Mouse (Mus musculus) thymus, postnatal 36 days (tissue): ENCODE measurements around the gene Nr2f2.

Experiments
- DNase-seq, 2 experiments: peaks; one replicate each; pipeline ENCODE4 v3.0.0; 2022; ENCODE audit warnings: mixed read lengths in 2 of 2

Nr2f2 gene

DNA sequence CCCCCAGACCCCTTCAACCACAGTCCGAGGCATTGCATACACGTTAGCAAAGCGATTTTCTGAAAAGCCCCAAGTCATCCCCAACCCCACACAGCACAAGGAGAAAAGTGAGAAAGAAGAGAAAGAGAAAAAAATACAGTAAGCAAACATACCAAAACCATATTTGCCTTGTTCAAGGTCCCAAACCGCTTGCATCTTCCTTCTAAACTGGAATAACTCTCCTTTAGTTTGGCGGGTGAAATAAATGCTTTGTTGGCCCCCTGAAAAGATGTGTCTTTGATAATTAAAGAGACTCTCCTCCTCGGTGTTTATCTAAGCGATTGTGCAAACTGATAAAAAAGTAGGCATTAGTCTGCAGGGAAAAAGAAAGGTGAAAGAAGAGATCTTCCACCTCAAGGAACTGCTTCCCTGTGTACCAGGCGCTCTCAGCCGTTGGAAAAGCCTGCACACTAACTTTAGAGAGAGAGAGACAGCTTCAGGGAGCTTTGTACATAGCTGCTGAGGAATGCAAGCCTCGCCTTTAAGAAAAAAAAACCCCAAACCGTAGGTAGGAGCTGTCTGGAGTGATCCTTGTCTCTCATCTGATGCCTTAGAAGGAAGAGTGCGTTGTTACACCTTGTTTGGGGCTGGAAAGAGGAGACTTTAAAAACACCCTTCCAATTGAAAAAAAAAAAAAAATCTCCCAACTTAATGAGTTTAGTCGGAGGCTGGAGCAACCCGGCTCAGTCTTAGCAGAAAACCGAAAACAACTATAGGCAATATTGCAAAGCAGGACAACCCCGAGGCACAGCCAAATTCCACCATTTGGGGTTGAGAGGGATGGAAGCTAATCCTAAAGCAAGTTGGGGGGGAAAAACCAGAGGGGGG, at the start of gene Nr2f2:
Gene Nr2f2, minus strand, starts transcription at position 795 of the 867 bp plus-strand sequence.
- DNase-seq, result no peak

GRCm38 (mm10) chr7:70414461-70414860, 47.9 kb upstream of the Nr2f2 start:
- no peak for DNase-seq

DNA sequence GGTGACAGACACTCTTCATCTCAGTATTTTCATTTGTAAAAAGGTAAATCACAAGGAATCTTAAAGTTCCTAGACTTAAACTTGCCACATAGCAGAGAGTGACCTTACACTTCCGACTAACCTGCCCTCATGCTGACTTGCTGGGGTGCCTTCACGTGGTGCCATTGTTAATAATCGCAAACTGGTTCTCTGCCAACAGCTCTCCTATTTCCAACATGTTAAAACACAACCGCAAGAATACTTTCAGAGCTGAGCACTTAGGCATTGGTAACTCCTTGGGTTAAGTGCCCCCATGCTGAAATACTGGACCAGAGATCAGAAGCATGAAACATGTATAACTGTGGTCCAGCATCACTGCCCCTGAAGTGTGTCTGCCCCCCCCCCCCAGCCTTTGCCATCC, 47.1 kb upstream of the Nr2f2 start:
- no peak for DNase-seq

DNA sequence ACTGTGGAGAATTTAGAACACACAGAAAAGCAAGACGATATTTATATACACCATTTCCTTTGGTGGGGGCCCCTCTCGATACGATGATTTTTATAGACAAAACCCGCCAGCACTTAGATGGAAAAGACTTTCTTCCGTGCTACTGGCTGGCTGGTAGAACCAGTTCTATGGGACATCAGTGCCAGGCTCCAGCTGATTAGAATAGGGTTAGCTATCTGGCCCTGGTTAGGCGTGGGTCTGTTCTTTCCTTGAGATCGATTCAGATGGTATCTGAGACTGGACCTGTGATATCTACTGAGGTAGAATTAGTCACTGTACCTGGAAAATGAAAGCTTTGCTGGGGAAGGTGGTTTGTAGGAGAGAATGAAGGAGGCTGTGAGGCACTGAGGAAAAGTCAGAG, 46.4 kb upstream of the Nr2f2 start:
- no peak for DNase-seq

DNA sequence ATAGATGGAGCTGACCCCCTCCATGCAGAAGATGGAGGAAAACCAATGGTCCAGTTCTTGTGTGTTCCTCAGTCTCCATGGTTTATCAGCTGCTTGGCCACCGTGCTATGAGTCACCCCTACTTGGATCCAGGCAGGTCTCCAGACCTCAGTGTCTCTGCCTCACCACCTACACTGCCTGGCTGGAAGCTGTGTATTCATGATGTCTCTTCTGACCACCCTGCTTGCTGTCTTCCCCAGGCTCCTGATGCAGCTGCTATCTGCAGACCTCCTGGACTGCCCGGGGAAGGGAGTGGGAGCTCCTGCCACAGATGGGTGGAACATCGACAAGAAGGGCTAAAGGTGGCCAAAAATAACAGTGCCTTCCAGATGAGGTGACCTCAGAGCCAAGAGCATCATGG, 43.8 kb upstream of the Nr2f2 start:
- DNase-seq, result no peak

DNA sequence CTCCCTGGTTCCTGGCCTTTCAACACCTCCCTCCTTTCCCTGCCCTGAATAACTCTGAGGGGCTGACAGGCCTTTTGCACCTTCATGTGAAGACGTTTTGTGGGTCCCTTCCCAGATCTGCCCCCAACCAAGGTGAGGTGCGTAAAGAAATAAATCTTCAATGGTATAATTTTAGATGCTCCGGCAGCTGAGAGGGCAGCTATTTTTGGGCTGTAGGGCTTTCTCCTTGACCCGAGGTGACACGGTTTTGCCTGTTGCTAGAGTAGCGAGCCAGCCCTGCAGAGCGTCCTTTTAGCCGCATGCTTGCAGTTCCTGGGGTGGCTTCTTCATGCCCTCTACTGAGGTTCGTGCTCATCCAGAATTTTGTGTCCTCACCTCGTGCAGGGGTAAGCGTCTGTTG, 43.4 kb upstream of the Nr2f2 start:
- DNase-seq, result no peak

GRCm38 (mm10) chr7:70408814-70409213, 42.3 kb upstream of the Nr2f2 start:
- DNase-seq, result no peak

DNA sequence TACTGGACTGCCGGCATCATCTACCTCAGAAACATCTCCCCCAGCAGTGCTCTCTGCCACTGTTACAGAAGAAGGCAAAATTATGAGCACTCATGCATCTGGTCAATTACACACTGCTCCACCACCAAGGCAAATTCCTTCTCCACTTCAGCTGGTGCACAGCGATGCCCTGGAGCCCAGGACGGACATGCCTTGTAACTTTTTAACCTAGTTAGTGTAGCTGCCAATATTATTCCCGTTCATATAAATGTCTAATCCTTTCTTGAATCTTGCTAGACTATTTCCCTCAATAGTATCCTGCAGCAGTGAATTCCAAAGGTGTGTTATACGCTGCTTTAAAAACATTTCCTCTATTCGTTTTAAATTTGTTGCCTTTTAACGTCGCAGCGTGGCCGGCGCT, 40.6 kb upstream of the Nr2f2 start:
- no peak for DNase-seq

- DNase-seq, result no peak
Measured at GRCm38 (mm10) chr7:70406527-70406926, 40.0 kb upstream of the Nr2f2 start.

GRCm38 (mm10) chr7:70405466-70405865, 38.9 kb upstream of the Nr2f2 start:
- no peak for DNase-seq

DNA sequence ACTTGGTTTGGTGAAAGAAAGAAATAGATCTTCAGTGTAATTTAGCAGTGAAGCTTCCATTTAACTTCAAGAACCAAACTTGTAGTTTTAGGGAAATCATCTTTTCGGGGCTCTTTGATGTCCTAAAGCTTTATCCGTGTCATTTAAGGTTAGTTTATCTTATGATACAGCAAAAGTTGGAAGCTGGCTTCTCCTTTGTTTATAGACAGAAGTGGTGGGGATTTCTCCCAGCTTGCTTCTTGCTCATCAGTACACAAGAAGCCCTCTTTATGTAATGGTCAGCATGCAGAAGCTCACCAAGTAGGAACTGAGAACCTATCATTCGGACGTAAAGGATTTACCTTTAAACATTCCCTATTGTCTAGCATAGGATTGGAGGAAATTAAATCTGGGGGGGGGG, 16.3 kb upstream of the Nr2f2 start:
- no peak for DNase-seq

- no peak for DNase-seq
Measured at GRCm38 (mm10) chr7:70381409-70382244, 15.1 kb upstream of the Nr2f2 start.

GRCm38 (mm10) chr7:70380943-70381342, 14.4 kb upstream of the Nr2f2 start:
- no peak for DNase-seq

GRCm38 (mm10) chr7:70380246-70380645, 13.7 kb upstream of the Nr2f2 start:
- no peak for DNase-seq

- DNase-seq, result no peak
Measured at GRCm38 (mm10) chr7:70370552-70371262, 4.2 kb upstream of the Nr2f2 start.

GRCm38 (mm10) chr7:70369731-70370551, 3.4 kb upstream of the Nr2f2 start:
- no peak for DNase-seq

DNA sequence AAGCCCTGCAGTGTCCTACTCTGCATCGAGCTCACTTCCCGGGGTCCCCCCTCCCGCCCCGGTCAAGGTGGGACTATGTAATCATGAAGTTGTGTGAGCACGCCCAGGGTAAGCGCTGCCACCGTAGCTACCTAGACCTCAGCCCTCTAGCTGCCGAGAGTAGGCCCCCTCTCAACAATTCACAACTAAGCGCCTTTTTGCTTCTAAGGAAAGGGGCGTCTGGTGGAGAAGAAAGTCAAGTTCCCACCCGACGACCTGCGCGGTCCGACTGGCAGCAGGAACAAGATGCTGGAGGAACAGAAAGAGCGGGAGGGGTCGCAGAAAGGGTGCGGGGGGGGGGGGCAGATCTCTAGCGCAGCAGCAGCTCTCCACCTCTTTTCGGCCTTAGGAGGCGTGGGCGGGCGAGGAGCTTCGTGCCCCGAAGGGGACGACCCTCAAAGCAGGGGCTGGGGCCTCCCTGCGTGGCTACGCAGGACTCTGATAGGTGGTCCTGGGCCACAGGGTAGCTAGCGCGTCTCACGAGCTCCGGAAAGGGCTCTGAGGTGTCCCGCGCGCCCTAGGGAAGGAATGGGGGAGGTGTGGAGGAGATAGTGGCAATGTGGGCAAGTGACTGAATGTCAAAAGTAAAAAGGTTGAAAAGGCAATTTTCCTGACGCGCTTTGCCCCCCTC, 2.7 kb upstream of the Nr2f2 start:
- DNase-seq, result no peak

GRCm38 (mm10) chr7:70368751-70369060, 2.2 kb upstream of the Nr2f2 start:
- no peak for DNase-seq

DNA sequence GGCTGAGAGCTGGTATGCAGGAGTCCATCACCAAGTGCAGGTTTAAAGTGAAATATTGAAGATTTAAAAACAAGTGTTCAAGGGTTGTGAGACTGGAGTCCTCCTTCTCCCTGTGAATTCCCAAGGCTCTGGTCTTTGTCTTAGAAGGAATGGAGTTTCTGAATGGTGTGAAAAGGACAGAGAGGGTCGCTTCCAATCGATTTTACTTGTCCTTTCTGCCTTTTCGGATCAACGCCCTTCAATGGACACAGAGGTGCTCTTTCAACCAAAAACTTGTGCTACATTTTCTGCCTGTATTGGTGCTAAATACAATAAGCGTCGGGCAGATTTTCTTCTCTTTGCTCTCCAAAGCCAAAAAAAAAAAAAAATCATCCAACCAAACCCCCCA, 1.7 kb upstream of the Nr2f2 start:
- no peak for DNase-seq

- no peak for DNase-seq
Measured at GRCm38 (mm10) chr7:70367591-70368267, 1.2 kb upstream of the Nr2f2 start.

DNA sequence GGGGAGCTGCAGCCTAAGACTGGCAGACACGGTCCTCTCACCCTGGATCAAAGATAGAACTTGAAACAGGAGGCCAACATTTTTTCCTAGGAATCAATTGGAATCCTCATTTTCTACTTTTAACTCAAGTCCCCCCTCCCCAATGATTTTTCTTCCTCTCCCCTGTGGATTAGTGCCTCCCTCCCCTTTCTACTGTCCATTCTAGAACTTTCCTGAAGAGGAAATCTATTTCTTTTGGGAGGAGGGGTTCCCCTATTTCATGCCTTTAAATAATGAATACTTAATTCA, 217 bp upstream of the Nr2f2 start:
- no peak for DNase-seq

- no peak for DNase-seq
Measured at GRCm38 (mm10) chr7:70365401-70365811, 1.1 kb downstream of the Nr2f2 start.
